Mouse (Mus musculus): ENCODE results near the gene Grb10. TPM values are rescaled to one million over a fixed set of nuclear protein-coding genes. Genes with fewer than 3 reads are reported as not detected.

Grb10 gene
- polyA plus RNA-seq, 1 experiment from 2014 or later: 84.1 TPM

DNA sequence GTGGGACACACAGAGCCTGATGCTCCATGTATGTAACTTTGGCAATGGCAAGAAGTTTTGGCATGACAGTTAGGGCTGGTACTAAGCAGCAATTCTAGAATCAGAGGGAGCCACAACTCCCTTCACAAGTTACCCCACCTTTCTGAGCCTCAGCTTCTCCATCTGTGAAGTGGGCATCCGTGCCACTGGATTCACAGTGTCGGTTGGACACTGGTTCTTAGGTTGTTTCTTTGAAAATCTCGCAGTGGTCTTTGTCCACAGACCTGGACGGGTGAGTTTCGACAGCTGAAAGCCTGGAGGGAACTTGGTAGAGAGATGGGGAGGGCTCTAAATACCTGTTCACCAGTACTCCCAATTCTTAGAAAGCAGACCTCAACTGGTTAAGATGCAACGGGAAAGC lies 83.9 kb downstream of the Grb10 start:
- Histone ChIP-seq H3K9me3 (replicated peaks) (no peaks in the 10 kb centered on the region), H3K4me1 (no peaks in the 10 kb centered on the region), H3K9ac (replicated peaks) (no peak overlapping the region), H3K4me2 (no peak overlapping the region), H3K27me3 (replicated peaks) (no peaks in the 10 kb centered on the region), H3K36me3 (no peaks in the 10 kb centered on the region), H3K4me3 (replicated peaks) (no peak overlapping the region), H3K27ac (replicated peaks) (no peak overlapping the region; the same call in 1 of the 2 replicates)
- WGBS: 92% methylated on average over 6 of the region's 6 CpGs
- ATAC-seq (ENCODE audit: low FRiP score): no peak

DNA sequence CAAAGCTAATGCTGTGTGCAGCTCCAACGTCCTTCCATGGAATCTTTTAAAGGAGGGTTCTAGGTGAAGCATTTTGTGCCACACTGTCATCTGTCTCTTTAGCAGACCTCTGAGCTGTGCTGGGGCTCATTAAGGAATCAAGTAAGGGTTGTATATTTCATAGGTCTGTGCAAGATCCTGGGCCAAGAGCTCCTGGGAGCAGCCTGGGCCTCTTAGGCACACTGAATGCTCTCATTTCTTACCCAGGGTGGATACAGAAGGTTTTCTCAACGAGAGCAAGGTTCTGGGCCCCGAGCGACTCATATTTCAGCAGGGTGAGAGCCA lies 84.4 kb downstream of the Grb10 start:
- WGBS: 88% methylated on average over 4 of the region's 4 CpGs
- ATAC-seq (ENCODE audit: low FRiP score): no peak
- H3K4me3 ChIP-seq (replicated peaks): no peak overlapping the region
- H3K4me1 ChIP-seq: no peaks in the 10 kb centered on the region
- H3K4me2 ChIP-seq: no peak overlapping the region
- no peaks in the 10 kb centered on the region for H3K9me3 ChIP-seq (replicated peaks)
- H3K27ac ChIP-seq (replicated peaks): no peak overlapping the region; the same call in 1 of the 2 replicates
- no peaks in the 10 kb centered on the region for H3K27me3 ChIP-seq (replicated peaks)
- no peak overlapping the region for H3K9ac ChIP-seq (replicated peaks)
- H3K36me3 ChIP-seq: no peaks in the 10 kb centered on the region

GRCm38 (mm10) chr11:11953364-11954114 lies 84.9 kb downstream of the Grb10 start:
- no peak for ATAC-seq (ENCODE audit: low FRiP score)
- Histone ChIP-seq H3K27me3 (replicated peaks) (no peaks in the 10 kb centered on the region), H3K4me2 (no peak overlapping the region), H3K36me3 (no peaks in the 10 kb centered on the region), H3K9ac (replicated peaks) (no peak overlapping the region), H3K4me3 (replicated peaks) (no peak overlapping the region), H3K9me3 (replicated peaks) (no peaks in the 10 kb centered on the region), H3K4me1 (no peaks in the 10 kb centered on the region), H3K27ac (replicated peaks) (peak overlapping the region; percentile 60; the same call in 1 of the 2 replicates)
- WGBS: 84% methylated on average over 11 of the region's 11 CpGs

GRCm38 (mm10) chr11:11952569-11952968 lies 85.9 kb downstream of the Grb10 start:
- Histone ChIP-seq H3K4me1 (no peaks in the 10 kb centered on the region), H3K27ac (replicated peaks) (no peak overlapping the region; the same call in 1 of the 2 replicates), H3K4me3 (replicated peaks) (no peak overlapping the region), H3K27me3 (replicated peaks) (no peaks in the 10 kb centered on the region), H3K4me2 (no peak overlapping the region), H3K9me3 (replicated peaks) (no peaks in the 10 kb centered on the region), H3K36me3 (no peaks in the 10 kb centered on the region), H3K9ac (replicated peaks) (no peak overlapping the region)
- 93% methylated on average over 1 of the region's 1 CpGs for WGBS
- no peak for ATAC-seq (ENCODE audit: low FRiP score)

DNA sequence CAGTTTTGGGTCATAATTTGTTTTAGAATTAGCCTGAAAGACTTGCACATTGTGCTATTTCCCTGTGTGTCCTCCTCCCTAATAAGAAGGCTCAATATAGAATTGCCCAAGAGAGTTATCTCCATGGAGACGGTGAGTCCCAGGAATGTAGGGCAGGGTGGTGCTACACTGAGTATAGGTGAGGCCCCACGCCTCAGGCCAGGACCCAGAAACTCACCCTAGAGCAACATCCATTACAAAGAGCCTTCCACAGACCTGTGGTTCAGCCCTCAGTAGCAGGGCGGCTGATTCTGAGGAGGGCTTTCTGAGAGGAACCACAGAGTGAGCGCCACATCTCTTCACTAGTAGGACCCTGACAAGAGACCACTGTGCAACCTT lies 89.5 kb downstream of the Grb10 start:
- 73% methylated on average over 4 of the region's 4 CpGs for WGBS
- H3K9me3 ChIP-seq (replicated peaks): no peaks in the 10 kb centered on the region
- ATAC-seq (ENCODE audit: low FRiP score): no peak
- no peak overlapping the region for H3K9ac ChIP-seq (replicated peaks)
- no peak overlapping the region for H3K4me2 ChIP-seq
- no peaks in the 10 kb centered on the region for H3K27me3 ChIP-seq (replicated peaks)
- H3K4me3 ChIP-seq (replicated peaks): no peak overlapping the region
- peaks cover 6% of the 10 kb centered on the region for H3K36me3 ChIP-seq
- no peaks in the 10 kb centered on the region for H3K4me1 ChIP-seq
- H3K27ac ChIP-seq (replicated peaks): no peak overlapping the region

DNA sequence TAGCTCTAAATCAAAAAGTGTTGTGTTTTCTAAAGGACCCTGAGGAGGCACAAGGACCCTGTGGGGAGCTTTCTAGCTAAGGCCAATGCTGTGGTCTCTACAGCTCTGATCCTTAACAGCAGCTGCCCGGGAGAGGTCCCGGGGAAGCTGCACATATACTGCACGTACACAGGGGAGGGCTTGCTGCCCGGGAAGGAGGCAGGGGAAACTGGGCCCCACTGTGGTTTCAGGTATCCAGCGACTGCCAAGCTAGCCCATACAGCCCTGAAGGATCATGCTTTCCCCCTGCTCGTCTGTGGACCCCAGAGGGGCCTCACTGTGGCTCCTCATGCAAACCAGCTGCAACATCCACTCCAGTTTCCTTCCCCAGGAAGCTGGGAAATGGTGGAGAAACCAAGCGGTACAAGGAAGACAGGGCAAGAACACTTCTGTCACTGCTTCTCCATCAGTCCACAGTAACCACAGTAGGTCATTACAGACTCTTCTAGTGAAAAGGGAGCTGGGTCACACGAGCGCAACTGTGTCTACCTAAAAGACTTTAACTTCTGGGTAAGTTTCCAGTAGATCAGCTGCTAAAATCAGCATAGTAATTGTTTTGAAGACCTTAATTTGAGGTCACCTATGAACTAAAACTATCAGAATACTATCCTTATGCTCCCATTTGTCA lies 90.0 kb downstream of the Grb10 start:
- Histone ChIP-seq H3K4me3 (replicated peaks) (no peak overlapping the region), H3K9me3 (replicated peaks) (no peaks in the 10 kb centered on the region), H3K4me1 (no peaks in the 10 kb centered on the region), H3K36me3 (peaks cover 6% of the 10 kb centered on the region), H3K27ac (replicated peaks) (no peak overlapping the region; the same call in 1 of the 2 replicates), H3K9ac (replicated peaks) (no peak overlapping the region), H3K27me3 (replicated peaks) (no peaks in the 10 kb centered on the region), H3K4me2 (no peak overlapping the region)
- no peak for ATAC-seq (ENCODE audit: low FRiP score)
- 54% methylated on average over 9 of the region's 9 CpGs for WGBS

DNA sequence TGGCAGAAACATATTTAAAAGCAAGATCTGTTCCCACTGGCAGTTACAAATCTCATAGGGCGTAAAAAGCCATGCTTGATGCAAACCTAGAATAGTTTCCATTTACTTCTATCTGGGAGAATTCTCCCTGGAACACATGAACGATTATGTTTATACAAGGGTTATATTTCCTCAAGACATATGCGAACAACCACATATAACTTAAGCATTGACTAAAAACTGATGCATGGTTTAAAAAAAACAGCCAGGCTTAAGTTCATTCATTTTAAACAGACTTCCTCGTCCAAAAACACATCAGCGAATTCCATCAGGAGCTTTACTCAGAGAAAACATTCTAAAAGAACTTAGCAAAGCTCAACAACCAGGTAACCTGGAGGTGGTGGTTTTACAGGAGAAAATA lies 90.6 kb downstream of the Grb10 start:
- H3K4me2 ChIP-seq: no peak overlapping the region
- H3K27ac ChIP-seq (replicated peaks): no peak overlapping the region; the same call in 1 of the 2 replicates
- H3K9me3 ChIP-seq (replicated peaks): no peaks in the 10 kb centered on the region
- H3K9ac ChIP-seq (replicated peaks): no peak overlapping the region
- WGBS: 86% methylated on average over 5 of the region's 5 CpGs
- H3K27me3 ChIP-seq (replicated peaks): no peaks in the 10 kb centered on the region
- H3K4me3 ChIP-seq (replicated peaks): no peak overlapping the region
- ATAC-seq (ENCODE audit: low FRiP score): no peak
- H3K36me3 ChIP-seq: peaks cover 6% of the 10 kb centered on the region
- no peaks in the 10 kb centered on the region for H3K4me1 ChIP-seq

DNA sequence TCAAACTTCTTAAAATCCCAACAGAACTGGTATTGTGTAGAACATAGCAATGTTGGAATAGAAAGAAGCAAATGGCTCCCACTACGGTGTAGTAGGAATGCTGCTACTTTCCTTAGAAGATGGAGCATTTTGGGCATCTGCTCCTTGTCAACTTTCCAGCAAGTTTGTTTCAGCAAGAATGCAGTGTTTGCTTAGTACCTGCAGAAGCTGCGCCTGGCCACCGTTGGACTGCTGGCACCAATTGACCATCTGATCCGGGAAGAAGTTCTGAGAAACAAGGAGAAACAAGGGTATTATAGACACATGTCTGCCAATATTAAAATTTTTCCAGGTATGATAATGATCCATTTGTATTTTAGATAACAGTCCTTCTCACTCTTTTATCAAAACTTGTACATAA lies 92.7 kb downstream of the Grb10 start:
- Histone ChIP-seq H3K4me2 (no peak overlapping the region), H3K4me3 (replicated peaks) (no peak overlapping the region), H3K27me3 (replicated peaks) (no peaks in the 10 kb centered on the region), H3K9me3 (replicated peaks) (no peaks in the 10 kb centered on the region), H3K9ac (replicated peaks) (no peak overlapping the region), H3K36me3 (peaks cover 6% of the 10 kb centered on the region), H3K4me1 (no peaks in the 10 kb centered on the region), H3K27ac (replicated peaks) (no peak overlapping the region)
- ATAC-seq (ENCODE audit: low FRiP score): no peak
- WGBS: 94% methylated on average over 4 of the region's 4 CpGs

GRCm38 (mm10) chr11:11944814-11945213 lies 93.7 kb downstream of the Grb10 start:
- Histone ChIP-seq H3K27ac (replicated peaks) (no peak overlapping the region), H3K27me3 (replicated peaks) (no peaks in the 10 kb centered on the region), H3K9me3 (replicated peaks) (no peaks in the 10 kb centered on the region), H3K9ac (replicated peaks) (no peak overlapping the region), H3K36me3 (peaks cover 6% of the 10 kb centered on the region), H3K4me3 (replicated peaks) (no peak overlapping the region), H3K4me1 (no peaks in the 10 kb centered on the region), H3K4me2 (no peak overlapping the region)
- WGBS: 97% methylated on average over 4 of the region's 4 CpGs
- ATAC-seq (ENCODE audit: low FRiP score): no peak

GRCm38 (mm10) chr11:11944082-11944349 lies 94.5 kb downstream of the Grb10 start:
- Histone ChIP-seq H3K4me1 (no peaks in the 10 kb centered on the region), H3K27me3 (replicated peaks) (no peaks in the 10 kb centered on the region), H3K36me3 (peaks cover 6% of the 10 kb centered on the region), H3K4me2 (no peak overlapping the region), H3K4me3 (replicated peaks) (no peak overlapping the region), H3K9me3 (replicated peaks) (no peaks in the 10 kb centered on the region), H3K9ac (replicated peaks) (no peak overlapping the region), H3K27ac (replicated peaks) (no peak overlapping the region)
- ATAC-seq (ENCODE audit: low FRiP score): no peak

DNA sequence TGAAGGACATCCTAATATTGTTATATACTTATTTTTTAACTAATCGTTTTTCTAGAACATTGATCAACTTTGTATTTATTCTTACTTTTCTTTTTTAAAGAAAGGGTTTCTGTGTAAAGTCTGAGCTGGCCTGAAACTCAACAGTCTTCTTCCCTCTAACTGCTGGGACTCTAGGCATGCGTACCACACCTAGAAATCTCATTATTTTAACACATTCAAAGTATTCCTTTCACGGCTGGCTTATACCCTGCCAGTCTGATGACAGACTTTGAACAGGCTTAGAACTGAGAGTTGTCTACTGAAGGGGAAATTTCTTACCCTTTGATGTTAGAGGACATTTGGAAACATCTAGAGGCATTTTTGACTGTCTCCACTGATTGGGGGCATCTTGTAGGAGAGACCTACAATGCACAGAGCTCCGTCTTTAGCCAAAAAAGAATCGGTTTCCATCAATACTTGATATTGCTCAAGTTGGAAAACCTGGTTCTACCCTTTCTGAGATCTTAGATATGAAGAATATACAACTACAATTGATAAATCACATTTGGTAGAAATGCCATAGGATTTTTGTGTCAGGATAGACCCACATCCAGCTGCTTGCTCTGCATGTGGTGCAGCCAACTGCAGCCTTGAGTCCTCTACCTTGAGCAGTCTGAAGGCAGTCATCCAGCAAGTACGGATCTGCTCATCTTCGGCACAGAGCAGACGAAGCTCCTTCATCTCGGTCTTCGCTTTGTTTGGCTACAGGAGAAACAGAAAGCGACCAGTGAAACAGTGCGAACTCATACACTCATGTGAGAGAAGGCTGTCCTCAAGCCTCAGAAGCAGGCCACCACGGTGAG lies 95.0 kb downstream of the Grb10 start:
- 81% methylated on average over 13 of the region's 13 CpGs for WGBS
- no peaks in the 10 kb centered on the region for H3K27me3 ChIP-seq (replicated peaks)
- H3K27ac ChIP-seq (replicated peaks): no peak overlapping the region
- H3K36me3 ChIP-seq: peaks cover 6% of the 10 kb centered on the region
- no peaks in the 10 kb centered on the region for H3K4me1 ChIP-seq
- ATAC-seq (ENCODE audit: low FRiP score): no peak
- H3K4me3 ChIP-seq (replicated peaks): no peak overlapping the region
- no peak overlapping the region for H3K4me2 ChIP-seq
- H3K9me3 ChIP-seq (replicated peaks): no peaks in the 10 kb centered on the region
- H3K9ac ChIP-seq (replicated peaks): no peak overlapping the region
